Mouse (Mus musculus) B cell, adult 2 months (primary cell): Measurements from ENCODE around the gene Cachd1.

Source experiments
- DNase-seq, 2 experiments: peaks; one replicate each; pipeline ENCODE4 v3.0.0; 2022

The Cachd1 gene

GRCm38 (mm10) chr4:100776043-100776870 lies at the start of gene Cachd1:
Gene Cachd1, plus strand, starts transcription at chr4:100776675.
- DNase-seq = no peak

- no peak for DNase-seq
These were observed 47.5 kb upstream of the Cachd1 start for GRCm38 (mm10) chr4:100728896-100729479.

- no peak for DNase-seq
These were observed 41.2 kb upstream of the Cachd1 start for GRCm38 (mm10) chr4:100735098-100735935.

GRCm38 (mm10) chr4:100735936-100736349 lies 40.5 kb upstream of the Cachd1 start:
- no peak for DNase-seq

GRCm38 (mm10) chr4:100743615-100744014 lies 32.9 kb upstream of the Cachd1 start:
- DNase-seq = no peak

GRCm38 (mm10) chr4:100752278-100752677 lies 24.2 kb upstream of the Cachd1 start:
- no peak for DNase-seq

- no peak for DNase-seq
These were observed 20.8 kb upstream of the Cachd1 start for GRCm38 (mm10) chr4:100755632-100756031.

GRCm38 (mm10) chr4:100756499-100756898 lies 20.0 kb upstream of the Cachd1 start:
- no peak for DNase-seq

- no peak for DNase-seq
These were observed 18.1 kb upstream of the Cachd1 start for GRCm38 (mm10) chr4:100758265-100758898.

GRCm38 (mm10) chr4:100759603-100760002 lies 16.9 kb upstream of the Cachd1 start:
- DNase-seq = no peak

GRCm38 (mm10) chr4:100760416-100760815 lies 16.1 kb upstream of the Cachd1 start:
- DNase-seq = no peak

- no peak for DNase-seq
These were observed 7.9 kb upstream of the Cachd1 start for GRCm38 (mm10) chr4:100768606-100769005.

GRCm38 (mm10) chr4:100776871-100777375 lies 448 bp downstream of the Cachd1 start:
- no peak for DNase-seq

- DNase-seq = no peak
These were observed 1.0 kb downstream of the Cachd1 start for GRCm38 (mm10) chr4:100777376-100778041.

- no peak for DNase-seq
These were observed 1.6 kb downstream of the Cachd1 start for GRCm38 (mm10) chr4:100778082-100778481.

GRCm38 (mm10) chr4:100779023-100779422 lies 2.5 kb downstream of the Cachd1 start:
- no peak for DNase-seq

GRCm38 (mm10) chr4:100779695-100780094 lies 3.2 kb downstream of the Cachd1 start:
- DNase-seq = no peak

GRCm38 (mm10) chr4:100780911-100781310 lies 4.4 kb downstream of the Cachd1 start:
- DNase-seq = no peak

GRCm38 (mm10) chr4:100782348-100782747 lies 5.9 kb downstream of the Cachd1 start:
- no peak for DNase-seq

GRCm38 (mm10) chr4:100782891-100783290 lies 6.4 kb downstream of the Cachd1 start:
- DNase-seq = no peak

GRCm38 (mm10) chr4:100787201-100787600 lies 10.7 kb downstream of the Cachd1 start:
- DNase-seq = no peak

- no peak for DNase-seq
These were observed 13.7 kb downstream of the Cachd1 start for GRCm38 (mm10) chr4:100790176-100790575.
